Mouse (Mus musculus) hindbrain, embryonic 15.5 days (tissue): ENCODE measurements at regions not wholly inside any gene's neighbourhood (a gene's known extent, or its start where the extent isn't known, plus 50 kb on each side); places are given as distances from the start of the nearest gene placed in this dataset.
"Not testable (repeated sequence)": the region's sequence is repeated elsewhere in the genome, so short reads cannot be mapped to it uniquely, and the experiment has no call there.

ENCODE experiments used
- ATAC-seq: fragments of 200-750 bp; cut with Nextera tagmentation; 2 replicates; pipeline ENCODE4 v1.8.0; 2017; ENCODE audit warnings: low read depth, moderate number of reproducible peaks, moderate TSS enrichment; ENCODE audit not compliant: low FRiP score
- H3K27ac ChIP-seq: fragments of 300-500 bp; sonication (generic); replicated peaks from 2 replicates; pipeline ENCODE4 v1.5.1; 2015; ENCODE audit warnings: mild to moderate bottlenecking, inconsistent platforms
- H3K27me3 ChIP-seq: fragments of 300-500 bp; sonication (generic); 2 replicates; pipeline ENCODE4 v1.6.1; 2015; ENCODE audit warnings: control low read depth, inconsistent platforms
- H3K36me3 ChIP-seq: fragments of 300-500 bp; sonication (generic); 2 replicates; pipeline ENCODE4 v1.6.1; 2015; ENCODE audit warnings: control low read depth, inconsistent platforms
- H3K4me1 ChIP-seq: fragments of 300-500 bp; sonication (generic); replicated peaks from 2 replicates; pipeline ENCODE4 v1.6.1; 2015; ENCODE audit warnings: control low read depth, inconsistent platforms
- H3K4me2 ChIP-seq: fragments of 300-500 bp; sonication (generic); 2 replicates; pipeline ENCODE4 v1.6.1; 2015; ENCODE audit warnings: moderate library complexity, mild to moderate bottlenecking, inconsistent platforms
- H3K4me3 ChIP-seq: fragments of 300-500 bp; sonication (generic); 2 replicates; pipeline ENCODE4 v1.5.1; 2015; ENCODE audit warnings: mild to moderate bottlenecking, inconsistent platforms
- H3K9ac ChIP-seq: fragments of 300-500 bp; sonication (generic); 2 replicates; pipeline ENCODE4 v1.6.1; 2015; ENCODE audit warnings: inconsistent platforms
- H3K9me3 ChIP-seq: fragments of 300-500 bp; sonication (generic); 2 replicates; pipeline ENCODE4 v1.6.1; 2016; ENCODE audit warnings: control low read depth, inconsistent platforms
- WGBS: fragments of 180-500 bp; shearing (Covaris S2); methylation state at CpG from one replicate; pipeline ENCODE4 v1.1.7; 2015; 5-methylcytosine and 5-hydroxymethylcytosine counted together

DNA sequence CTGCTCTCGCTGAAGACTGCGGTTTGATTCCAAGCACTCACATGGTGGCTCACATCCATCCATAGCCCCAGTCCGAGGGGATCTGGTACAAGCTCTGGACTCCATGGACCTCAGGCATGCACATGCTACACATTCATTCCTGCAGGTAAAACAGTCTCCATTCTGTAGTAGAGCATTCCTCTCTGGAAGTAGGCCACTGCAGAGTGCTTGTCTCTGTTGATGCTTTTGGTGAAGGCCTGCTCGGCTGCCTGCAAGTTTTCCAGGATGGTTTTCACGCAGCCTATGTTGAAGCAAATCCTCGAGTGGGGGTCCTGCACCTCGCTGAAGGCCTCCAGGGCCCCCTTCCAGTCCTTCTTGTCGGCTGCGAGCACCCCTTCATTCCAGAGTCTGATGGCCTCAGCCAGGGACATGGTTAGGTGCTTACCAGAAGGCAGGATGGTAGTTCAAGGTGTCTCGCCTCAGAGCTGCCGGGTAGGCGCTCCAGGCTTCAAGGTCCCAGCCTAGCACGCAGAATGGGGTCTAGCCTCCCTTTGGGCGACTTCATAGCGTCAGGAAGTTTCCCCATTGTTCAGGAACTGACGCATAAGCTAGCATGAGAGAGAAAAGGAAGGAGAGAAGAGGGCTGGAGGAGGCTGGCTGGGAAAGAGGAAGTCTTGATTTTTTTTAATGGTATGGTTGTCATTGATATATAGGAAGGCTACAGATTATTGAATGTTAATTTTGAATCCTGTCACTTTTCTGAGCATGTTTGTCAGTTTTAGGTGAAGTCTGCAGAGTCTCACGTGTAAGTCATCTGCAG is 75.2 kb upstream of the Map3k1 start:
- H3K4me2 ChIP-seq, H3K4me3 ChIP-seq, H3K27ac ChIP-seq, H3K27me3 ChIP-seq, H3K9ac ChIP-seq, H3K36me3 ChIP-seq, H3K9me3 ChIP-seq, H3K4me1 ChIP-seq, ATAC-seq: not testable (repeated sequence)
- WGBS, result 87% methylated on average over 17 of the region's 17 CpGs

DNA sequence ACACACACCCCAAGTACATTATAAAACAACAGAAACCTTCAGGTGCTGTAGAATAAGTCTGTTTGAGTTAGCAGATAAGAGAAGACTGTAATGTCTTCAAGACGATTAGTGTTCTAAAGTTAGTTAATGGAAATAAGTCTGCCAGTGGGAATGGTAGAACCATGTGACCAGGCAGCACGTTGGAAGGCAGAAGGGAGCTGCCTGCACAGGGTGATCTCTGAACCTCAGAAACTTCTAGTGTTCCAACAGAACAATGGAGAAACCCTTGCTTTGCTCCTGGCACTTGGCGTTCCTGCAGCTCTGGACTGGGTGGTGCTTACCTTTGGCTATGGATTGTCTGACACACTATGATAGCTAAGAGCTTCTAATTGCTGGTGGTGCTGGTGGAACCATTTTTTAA is 82.0 kb upstream of the Map3k1 start:
- 63% methylated on average over 3 of the region's 3 CpGs for WGBS
- ATAC-seq, result no peak
- no peak overlapping the region for H3K9ac ChIP-seq
- H3K27me3 ChIP-seq, result no peaks in the 10 kb centered on the region
- no peak overlapping the region for H3K4me2 ChIP-seq
- no peak overlapping the region for H3K27ac ChIP-seq
- H3K4me1 ChIP-seq, result 0 out of 2 replicates have a peak, but pooled peaks cover 3% of the 10 kb centered on the region
- no peaks in the 10 kb centered on the region for H3K9me3 ChIP-seq
- no peaks in the 10 kb centered on the region for H3K36me3 ChIP-seq
- H3K4me3 ChIP-seq, result no peak overlapping the region

DNA sequence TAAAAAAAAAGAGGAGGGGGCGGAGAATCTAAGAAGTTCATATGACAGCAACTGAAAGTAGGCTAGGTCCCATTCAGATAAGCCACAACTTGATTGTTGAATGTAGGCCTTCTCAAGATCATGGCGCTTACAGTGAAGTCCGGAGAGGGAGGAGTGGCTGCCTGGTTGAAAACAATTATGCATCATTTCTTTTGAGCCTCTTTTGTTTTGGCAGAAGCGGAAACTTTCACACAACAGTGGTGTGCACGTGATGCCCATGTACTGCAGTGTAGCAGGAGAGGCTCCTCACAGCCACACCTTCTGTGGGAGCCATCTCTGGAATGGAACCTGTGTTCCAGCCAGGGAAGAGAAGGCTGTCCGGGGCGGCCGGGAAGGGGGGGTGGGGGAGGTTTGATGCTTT is 83.3 kb upstream of the Map3k1 start:
- Histone ChIP-seq H3K27me3 (no peaks in the 10 kb centered on the region), H3K4me2 (no peak overlapping the region), H3K9me3 (no peaks in the 10 kb centered on the region), H3K4me1 (0 out of 2 replicates have a peak, but pooled peaks cover 3% of the 10 kb centered on the region), H3K9ac (no peak overlapping the region), H3K4me3 (no peak overlapping the region), H3K27ac (no peak overlapping the region), H3K36me3 (no peaks in the 10 kb centered on the region)
- 94% methylated on average over 8 of the region's 8 CpGs for WGBS
- no peak for ATAC-seq

DNA sequence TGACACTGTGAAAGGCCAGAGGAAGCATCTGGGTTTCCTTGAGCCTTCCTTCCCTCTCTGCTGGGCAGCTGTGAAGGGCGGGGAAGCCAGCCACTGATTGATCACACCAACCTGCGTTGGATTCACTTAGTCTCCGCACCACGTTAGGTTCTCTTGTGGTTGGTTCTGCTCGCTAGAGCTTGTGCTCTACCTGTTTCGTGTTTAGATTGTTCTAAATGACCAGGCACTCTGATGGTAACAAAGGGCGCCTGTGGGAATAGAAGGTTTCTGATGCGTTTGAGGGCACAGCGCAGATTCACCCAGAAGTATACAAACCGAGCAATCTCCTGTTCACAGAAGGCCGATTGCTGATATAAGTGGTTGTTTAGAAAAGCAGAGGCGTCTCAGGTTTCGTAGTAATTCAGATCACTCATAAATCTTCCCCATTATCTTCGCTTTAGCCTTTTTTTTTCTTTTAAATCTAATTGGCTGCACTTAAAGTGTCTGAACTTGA is 84.5 kb upstream of the Map3k1 start:
- no peak overlapping the region for H3K27ac ChIP-seq
- no peaks in the 10 kb centered on the region for H3K9me3 ChIP-seq
- no peaks in the 10 kb centered on the region for H3K36me3 ChIP-seq
- 0 out of 2 replicates have a peak overlapping the region, but pooled peaks have one; percentile 3 for H3K4me2 ChIP-seq
- no peak for ATAC-seq
- 0 out of 2 replicates have a peak, but pooled peaks cover 3% of the 10 kb centered on the region for H3K4me1 ChIP-seq
- H3K4me3 ChIP-seq, result no peak overlapping the region
- H3K27me3 ChIP-seq, result no peaks in the 10 kb centered on the region
- WGBS, result 53% methylated on average over 14 of the region's 14 CpGs
- no peak overlapping the region for H3K9ac ChIP-seq

DNA sequence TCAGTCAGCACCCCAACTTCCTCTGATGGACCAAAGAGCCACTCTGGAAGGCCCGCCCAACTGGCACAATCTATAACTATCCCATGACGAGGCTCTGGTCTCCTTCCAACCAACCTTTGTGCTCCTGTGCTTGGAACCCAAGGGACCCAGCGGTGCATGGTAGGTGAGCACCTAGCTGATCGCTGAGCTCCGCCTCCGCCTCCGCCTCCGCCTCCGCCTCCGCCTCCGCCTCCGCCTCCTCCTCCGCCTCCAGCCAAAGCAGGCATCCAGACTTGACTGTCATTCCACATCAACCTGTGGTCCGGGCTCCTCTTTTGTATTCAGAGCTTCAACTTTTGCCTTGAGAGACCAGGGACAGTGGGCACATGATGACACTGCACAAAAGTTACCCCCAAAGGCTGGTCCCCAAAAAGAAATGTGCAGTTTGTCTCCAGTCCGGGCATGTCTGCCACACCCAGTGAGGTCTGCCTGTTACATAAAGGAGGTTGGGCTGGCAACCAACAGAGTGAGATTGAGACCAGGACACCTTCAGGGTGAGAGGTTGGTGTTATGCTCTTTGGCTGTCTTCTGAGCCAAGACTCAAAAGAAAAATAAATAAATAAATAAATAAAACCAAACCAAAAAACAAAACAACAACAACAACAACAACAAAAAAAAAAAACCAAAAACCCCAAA is 86.1 kb upstream of the Map3k1 start:
- no peaks in the 10 kb centered on the region for H3K9me3 ChIP-seq
- no peak overlapping the region for H3K4me3 ChIP-seq
- 0 out of 2 replicates have a peak, but pooled peaks cover 3% of the 10 kb centered on the region for H3K4me1 ChIP-seq
- H3K27ac ChIP-seq, result no peak overlapping the region
- peak overlapping the region; percentile 6; the same call in 1 of the 2 replicates for H3K4me2 ChIP-seq
- H3K36me3 ChIP-seq, result no peaks in the 10 kb centered on the region
- ATAC-seq, result peak; percentile 27; the same call in 1 of the 2 replicates
- WGBS, result 70% methylated on average over 15 of the region's 15 CpGs
- H3K27me3 ChIP-seq, result no peaks in the 10 kb centered on the region
- H3K9ac ChIP-seq, result no peak overlapping the region

DNA sequence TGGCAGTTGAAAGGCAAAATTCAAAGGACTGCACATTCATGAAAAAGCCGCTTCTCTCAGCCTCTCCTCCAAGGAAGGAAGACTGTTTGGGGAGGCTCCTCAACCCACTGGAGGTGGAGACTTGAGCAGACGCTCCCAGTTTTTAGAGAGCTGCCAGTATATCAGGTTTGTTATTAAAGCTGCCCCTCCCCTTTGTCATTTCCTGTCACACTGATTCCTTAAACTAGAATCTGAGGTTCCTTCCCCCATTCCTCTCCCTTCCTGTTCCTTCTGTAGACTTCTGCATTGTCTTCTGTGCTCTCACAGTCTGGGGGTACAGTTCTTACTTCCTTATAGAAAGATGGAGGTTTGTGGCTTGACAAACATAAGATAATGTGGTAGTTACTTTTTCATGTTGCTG is 87.5 kb upstream of the Map3k1 start:
- no peaks in the 10 kb centered on the region for H3K27me3 ChIP-seq
- no peak overlapping the region for H3K4me3 ChIP-seq
- H3K36me3 ChIP-seq, result no peaks in the 10 kb centered on the region
- H3K9ac ChIP-seq, result no peak overlapping the region
- H3K4me2 ChIP-seq, result no peak overlapping the region
- no peak for ATAC-seq
- 62% methylated on average over 2 of the region's 2 CpGs for WGBS
- H3K27ac ChIP-seq, result no peak overlapping the region
- H3K9me3 ChIP-seq, result no peaks in the 10 kb centered on the region
- H3K4me1 ChIP-seq, result 0 out of 2 replicates have a peak, but pooled peaks cover 3% of the 10 kb centered on the region

DNA sequence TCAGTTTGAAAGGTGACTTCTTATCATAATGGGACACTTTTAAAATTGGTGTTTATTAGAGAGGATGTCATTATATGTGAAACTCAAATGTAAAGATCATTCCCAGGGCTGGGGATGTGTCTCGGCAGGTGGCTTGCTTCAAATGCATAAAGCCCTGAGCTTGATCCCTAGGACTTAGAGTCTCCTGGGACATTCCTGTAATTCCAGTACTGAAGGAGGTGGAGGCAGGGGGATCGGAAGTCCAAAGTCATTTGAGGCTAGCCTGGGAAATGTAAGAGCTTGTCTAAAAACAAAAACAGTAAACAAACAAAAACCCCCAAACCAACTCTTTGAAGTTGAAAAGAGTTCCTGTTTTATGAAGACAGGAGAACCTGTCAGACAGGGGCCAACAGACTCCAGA is 94.6 kb upstream of the Map3k1 start:
- Histone ChIP-seq H3K36me3 (no peaks in the 10 kb centered on the region), H3K9me3 (no peaks in the 10 kb centered on the region), H3K4me1 (peaks cover 9% of the 10 kb centered on the region; the same call in 1 of the 2 replicates), H3K27me3 (no peaks in the 10 kb centered on the region), H3K9ac (no peak overlapping the region), H3K4me3 (no peak overlapping the region), H3K27ac (no peak overlapping the region), H3K4me2 (no peak overlapping the region)
- 66% methylated on average over 2 of the region's 2 CpGs for WGBS
- ATAC-seq, result no peak

DNA sequence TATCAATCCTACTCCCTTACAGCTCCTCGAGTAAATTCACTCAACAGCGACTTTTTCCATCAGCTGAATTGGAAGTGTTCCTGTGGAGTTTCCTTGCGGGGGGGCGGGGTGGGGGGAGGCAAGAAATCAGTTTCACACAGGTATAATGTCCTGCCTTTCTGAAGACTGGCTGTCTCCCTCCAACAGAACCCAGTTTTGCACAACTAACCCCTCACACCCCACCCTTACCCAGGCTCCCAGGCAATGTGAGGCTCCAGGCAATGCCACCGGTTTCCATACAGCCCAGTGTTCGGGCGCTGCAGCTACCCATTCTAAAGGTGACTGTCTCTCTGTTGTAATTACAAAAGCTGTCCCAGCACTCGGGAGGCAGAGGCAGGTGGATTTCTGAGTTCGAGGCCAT is 95.1 kb upstream of the Map3k1 start:
- H3K4me1 ChIP-seq, result peaks cover 9% of the 10 kb centered on the region; the same call in 1 of the 2 replicates
- 57% methylated on average over 9 of the region's 9 CpGs for WGBS
- no peak; the same call in 1 of the 2 replicates for ATAC-seq
- no peak overlapping the region for H3K4me2 ChIP-seq
- no peak overlapping the region for H3K9ac ChIP-seq
- H3K36me3 ChIP-seq, result no peaks in the 10 kb centered on the region
- H3K4me3 ChIP-seq, result no peak overlapping the region
- H3K27ac ChIP-seq, result no peak overlapping the region
- no peaks in the 10 kb centered on the region for H3K27me3 ChIP-seq
- H3K9me3 ChIP-seq, result no peaks in the 10 kb centered on the region

DNA sequence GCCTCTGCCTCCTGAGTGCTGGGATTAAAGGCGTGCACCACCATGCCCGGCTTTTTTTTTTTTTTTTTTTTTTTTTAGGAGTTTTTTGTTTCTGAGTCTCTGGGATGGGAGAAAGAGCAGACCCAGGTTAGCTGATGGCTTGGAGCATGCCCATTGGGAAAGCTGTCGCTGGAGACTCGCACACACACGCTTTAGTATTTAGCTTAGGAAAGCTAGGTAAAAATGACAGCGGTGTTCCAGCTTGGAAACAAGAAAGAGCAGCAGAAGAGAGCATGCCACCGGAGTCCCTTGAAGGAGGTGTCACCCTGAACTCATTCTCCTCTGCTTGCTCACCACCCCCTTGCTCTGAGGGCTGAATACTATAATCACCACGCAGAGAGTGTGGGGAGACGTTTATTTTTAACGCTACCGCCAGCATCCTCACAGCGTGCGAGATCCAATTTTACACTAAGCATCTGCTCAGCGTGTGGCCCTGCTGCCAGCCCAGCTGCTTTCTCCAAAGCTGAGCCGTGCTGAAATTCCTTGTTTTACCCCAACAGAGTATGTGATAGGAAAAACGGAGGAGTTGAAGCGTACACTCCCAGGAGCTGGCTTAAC is 95.9 kb upstream of the Map3k1 start:
- Histone ChIP-seq H3K9ac (peak overlapping the region; percentile 16; the same call in 1 of the 2 replicates), H3K4me1 (peaks cover 9% of the 10 kb centered on the region; the same call in 1 of the 2 replicates), H3K27ac (peak overlapping the region; percentile 54), H3K27me3 (no peaks in the 10 kb centered on the region), H3K4me2 (peak overlapping the region; percentile 42), H3K4me3 (no peak overlapping the region), H3K9me3 (no peaks in the 10 kb centered on the region), H3K36me3 (no peaks in the 10 kb centered on the region)
- ATAC-seq, result peak; percentile 88
- 17% methylated on average over 16 of the region's 17 CpGs for WGBS

DNA sequence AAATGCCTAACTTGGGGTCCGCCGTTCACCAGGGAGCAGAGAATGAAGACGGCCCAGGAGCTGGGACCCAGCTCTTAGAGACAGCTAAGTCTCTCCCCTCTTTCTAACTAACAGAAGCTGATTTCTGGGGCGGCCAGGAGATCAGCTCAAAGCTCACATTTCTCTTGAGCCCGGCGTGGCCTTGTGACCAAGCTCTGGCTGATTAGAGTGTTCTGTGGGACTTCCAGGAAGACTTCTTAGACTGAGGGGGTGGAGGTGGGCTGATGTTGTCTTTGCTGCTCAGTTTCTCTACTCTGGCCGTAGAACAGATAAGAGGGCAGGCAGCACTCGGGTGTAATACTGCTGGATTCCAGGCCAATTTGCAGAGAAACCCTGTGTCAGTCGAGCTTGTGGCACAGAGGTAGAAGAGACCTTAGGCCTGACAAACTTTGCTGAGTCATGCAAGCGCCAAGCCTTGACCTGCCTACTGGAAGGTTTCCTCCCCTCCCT is 96.5 kb upstream of the Map3k1 start:
- peak; percentile 48 for ATAC-seq
- H3K27me3 ChIP-seq, result no peaks in the 10 kb centered on the region
- no peak overlapping the region for H3K4me3 ChIP-seq
- no peaks in the 10 kb centered on the region for H3K36me3 ChIP-seq
- H3K9me3 ChIP-seq, result no peaks in the 10 kb centered on the region
- WGBS, result 21% methylated on average over 10 of the region's 10 CpGs
- peak overlapping the region; percentile 42 for H3K4me2 ChIP-seq
- peak overlapping the region; percentile 16; the same call in 1 of the 2 replicates for H3K9ac ChIP-seq
- H3K27ac ChIP-seq, result peak overlapping the region; percentile 54
- H3K4me1 ChIP-seq, result peaks cover 9% of the 10 kb centered on the region; the same call in 1 of the 2 replicates

DNA sequence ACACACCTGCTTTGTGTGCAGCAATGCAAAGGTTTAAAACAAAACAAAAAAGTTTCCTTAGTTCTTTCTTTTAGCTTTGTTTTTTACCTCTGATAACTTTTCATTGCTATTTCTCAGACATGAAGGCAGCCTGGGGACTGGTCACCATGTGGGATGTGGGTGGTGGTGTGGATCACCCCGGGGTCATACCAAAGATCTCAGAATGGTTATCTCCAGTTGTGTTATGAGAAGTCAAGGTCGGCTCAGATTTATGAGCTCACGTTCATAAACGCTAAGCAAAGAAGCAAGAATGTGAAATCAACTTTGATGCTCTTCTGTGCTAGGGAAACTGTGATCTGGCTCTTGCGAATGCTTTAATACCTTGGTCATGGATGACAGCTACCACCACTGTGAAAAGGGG is 102.3 kb upstream of the Map3k1 start:
- Histone ChIP-seq H3K9ac (no peak overlapping the region), H3K4me2 (no peak overlapping the region), H3K4me3 (no peak overlapping the region), H3K27me3 (no peaks in the 10 kb centered on the region), H3K36me3 (no peaks in the 10 kb centered on the region), H3K4me1 (no peaks in the 10 kb centered on the region), H3K9me3 (no peaks in the 10 kb centered on the region), H3K27ac (no peak overlapping the region)
- 95% methylated on average over 5 of the region's 5 CpGs for WGBS
- ATAC-seq, result no peak
